Mouse (Mus musculus): ENCODE measurements around the gene Cdk5rap2. TPM values are rescaled to one million over a fixed set of nuclear protein-coding genes. Genes with fewer than 3 reads are reported as not detected.

Gene Cdk5rap2
- total RNA-seq, 2 experiments from 2014 or later, result 5.5 to 6.7 TPM

- DNase-seq, result peak; percentile 26 to 65
- intact Hi-C loops (cut with DNase I), result no loop called here
Observed at GRCm38 (mm10) chr4:70220277-70221180, 189.7 kb downstream of the Cdk5rap2 start.

- intact Hi-C loops (cut with DNase I), result no loop called here
- peak in 1 of 2 experiments; percentile 17 for DNase-seq
Observed at GRCm38 (mm10) chr4:70219776-70220175, 190.5 kb downstream of the Cdk5rap2 start.

DNA sequence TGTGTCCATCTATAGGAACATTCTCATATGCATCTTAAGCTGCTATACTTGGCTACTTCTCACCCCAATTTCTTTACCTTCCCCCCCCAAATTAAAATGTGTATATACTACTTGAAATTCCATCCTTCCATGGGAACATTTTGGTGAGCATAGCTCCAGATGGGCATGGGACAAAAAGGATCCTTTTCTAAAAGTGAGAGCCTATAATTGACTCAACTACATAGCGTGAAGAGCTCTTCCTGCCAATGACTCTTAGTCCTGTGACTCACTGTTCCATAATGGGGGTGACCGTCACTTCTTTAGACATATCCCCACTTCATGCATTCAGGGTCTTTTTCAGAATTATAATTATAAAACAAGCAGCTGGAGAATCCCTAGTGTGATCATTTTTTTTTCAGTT, 224.3 kb downstream of the Cdk5rap2 start:
- DNase-seq, result no peak
- intact Hi-C loops (cut with DNase I), result no loop called here

Other genes starting within 250 kb of the Cdk5rap2 start
- 1 to 10 TPM; 3.5 to 4.9 TPM for gene Megf9, start 124.6 kb upstream of the Cdk5rap2 start, total RNA-seq (2021)